Mouse (Mus musculus) hindbrain, postnatal 0 days (tissue): ENCODE results near the gene Rpn2. TPM values are rescaled to one million over a fixed set of nuclear protein-coding genes. Genes with fewer than 3 reads are reported as not detected.

ENCODE experiments used
- ATAC-seq: fragments of 200-750 bp; cut with Nextera tagmentation; 2 replicates; pipeline ENCODE4 v1.8.0; 2017; ENCODE audit warnings: mild to moderate bottlenecking, moderate TSS enrichment, moderate library complexity
- DNase-seq: peaks from one replicate; pipeline ENCODE4 v3.0.0-alpha.2; 2015; ENCODE audit warnings: low spot score
- H3K27ac ChIP-seq: fragments of 300-500 bp; sonication (generic); 2 replicates; pipeline ENCODE4 v1.5.1; 2014; ENCODE audit warnings: mild to moderate bottlenecking
- H3K27me3 ChIP-seq: fragments of 300-500 bp; sonication (generic); 2 replicates; pipeline ENCODE4 v1.6.1; 2014; ENCODE audit warnings: low read length, mixed read lengths; ENCODE audit not compliant: insufficient read depth
- H3K36me3 ChIP-seq: fragments of 300-500 bp; sonication (generic); 2 replicates; pipeline ENCODE4 v1.6.1; 2014; ENCODE audit warnings: low read length, mixed read lengths; ENCODE audit not compliant: insufficient read depth
- H3K4me1 ChIP-seq: fragments of 300-500 bp; sonication (generic); 2 replicates; pipeline ENCODE4 v1.6.1; 2014; ENCODE audit warnings: antibody characterized with exemption, low read length, mixed read lengths; ENCODE audit not compliant: insufficient read depth
- H3K4me2 ChIP-seq: fragments of 300-500 bp; sonication (generic); 2 replicates; pipeline ENCODE4 v1.6.1; 2014; ENCODE audit warnings: low read depth, mild to moderate bottlenecking, low read length, moderate library complexity, mixed read lengths
- H3K4me3 ChIP-seq: fragments of 300-500 bp; sonication (generic); 2 replicates; pipeline ENCODE4 v1.5.1; 2014; ENCODE audit warnings: low read length
- H3K9ac ChIP-seq: fragments of 300-500 bp; sonication (generic); replicated peaks from 2 replicates; pipeline ENCODE4 v1.6.1; 2014; ENCODE audit warnings: mild to moderate bottlenecking, low read length, moderate library complexity, mixed read lengths
- H3K9me3 ChIP-seq: fragments of 300-500 bp; sonication (generic); 2 replicates; pipeline ENCODE4 v1.6.1; 2016; ENCODE audit warnings: low read length, mixed read lengths
- CTCF ChIP-seq: IDR thresholded peaks from 2 replicates; pipeline ENCODE4 v1.5.1; 2016; ENCODE audit warnings: antibody characterized with exemption, control low read depth, low read depth
- WGBS: fragments of 180-500 bp; shearing (Covaris S2); extraction: QIAGEN DNeasy Blood & Tissue Kit; methylation state at CpG from one replicate; pipeline ENCODE4 v1.1.7; 2014; 5-methylcytosine and 5-hydroxymethylcytosine counted together
- polyA plus RNA-seq: library from polyadenylated mRNA; unstranded; fragments of >200 nt; fragmentation: Nextera tagmentation; extraction: Ambion mirVana; gene quantifications from 2 replicates; pipeline ENCODE4 v1.2.1, GENCODE M21; 2015
- total RNA-seq: library from RNA; depleted of rRNA; stranded (reverse); fragments of >200 nt; gene quantifications from 2 replicates; pipeline ENCODE4 v1.2.3, GENCODE M21; 2014

The Rpn2 gene
- total and polyA plus RNA-seq, 2 experiments from 2014 or later, result 201 to 253 TPM

DNA sequence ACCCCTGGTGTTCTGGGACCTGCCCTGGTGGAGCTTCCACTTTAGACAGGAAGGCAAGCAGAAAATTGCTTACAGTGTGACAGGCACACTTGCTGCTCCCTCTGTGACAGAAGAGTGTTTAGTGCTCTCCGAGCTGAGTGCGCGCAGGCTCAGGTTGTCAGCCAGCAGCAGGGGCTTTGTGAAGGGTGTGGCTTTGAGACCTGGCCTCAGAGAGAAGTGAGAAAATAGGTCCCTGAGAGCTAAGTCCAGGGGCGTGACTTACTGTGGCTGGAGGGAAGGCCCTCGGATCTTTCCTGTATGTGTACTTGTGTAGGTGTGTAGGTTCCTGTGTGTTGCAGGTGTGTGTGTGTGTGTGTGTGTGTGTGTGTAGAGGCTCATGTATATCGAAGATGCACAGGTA is 64.5 kb downstream of the Rpn2 start:
- WGBS, result 62% methylated on average over 6 of the region's 6 CpGs

DNA sequence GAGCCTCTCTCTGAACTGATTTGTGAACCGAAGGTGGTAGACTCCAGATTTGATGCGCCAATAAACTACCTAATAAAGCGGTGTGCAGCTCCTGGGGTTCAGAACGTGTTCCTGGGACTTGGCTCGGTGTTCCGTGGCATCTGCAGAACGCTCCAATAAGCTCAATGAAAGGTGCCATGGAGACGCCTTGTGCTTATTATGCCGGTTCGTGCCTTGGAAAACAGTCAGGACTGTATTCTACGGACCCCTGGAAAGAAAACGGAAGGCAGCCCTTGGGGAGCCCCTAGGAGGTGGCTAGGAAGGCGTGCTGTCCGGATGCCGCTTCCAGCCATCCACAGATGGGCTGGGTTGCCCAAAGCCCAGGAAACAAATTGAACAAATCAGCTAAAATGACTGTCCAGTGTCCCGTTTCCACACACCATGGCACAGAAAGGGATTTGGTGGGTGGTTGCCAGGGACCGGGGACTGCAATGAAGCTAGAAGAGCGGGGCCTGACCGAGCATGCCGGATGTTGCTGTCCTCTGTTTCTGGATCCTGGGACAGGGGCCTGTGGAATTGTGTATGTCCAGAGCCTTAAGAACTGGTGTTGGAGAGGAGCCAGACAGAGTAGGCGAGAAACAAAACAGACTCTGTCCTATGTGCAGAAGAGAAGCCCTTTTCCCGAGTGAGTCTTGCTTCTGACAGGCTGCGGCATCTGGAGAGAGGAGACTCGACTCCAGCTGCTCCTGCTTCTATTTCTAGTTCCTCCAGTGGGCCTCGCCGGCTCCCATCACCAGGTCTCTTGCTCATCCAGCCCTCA is 68.7 kb downstream of the Rpn2 start, which contains the start of gene Ghrh:
Gene Ghrh, minus strand, starts transcription at position 146 of the 799 bp plus-strand sequence.
- ATAC-seq (peak; percentile 89), DNase-seq (peak; percentile 86)
- no peaks in the 10 kb centered on the region for H3K9me3 ChIP-seq
- no peak within 1 kb of the TSS for H3K4me3 ChIP-seq
- peak within 1 kb of the TSS; percentile 93 for H3K27ac ChIP-seq
- peaks cover 30% of the 10 kb centered on the region for H3K4me1 ChIP-seq
- H3K36me3 ChIP-seq, result no peaks in the 10 kb centered on the region
- peak within 1 kb of the TSS; percentile 27; the same call in 1 of the 2 replicates for H3K4me2 ChIP-seq
- 18% methylated on average over 26 of the region's 26 CpGs for WGBS
- no peak for TF ChIP-seq CTCF
- peak within 1 kb of the TSS; percentile 38 for H3K9ac ChIP-seq
- no peaks in the 10 kb centered on the region for H3K27me3 ChIP-seq

More for the DNA sequence above, 64.5 kb downstream of the Rpn2 start:
- H3K36me3 ChIP-seq, result no peaks in the 10 kb centered on the region
- no peak overlapping the region for H3K4me3 ChIP-seq
- ATAC-seq (no peak), DNase-seq (no peak)
- H3K9me3 ChIP-seq, result no peaks in the 10 kb centered on the region
- H3K27ac ChIP-seq, result peak overlapping the region; percentile 81; the same call in 1 of the 2 replicates
- peaks cover 25% of the 10 kb centered on the region for H3K4me1 ChIP-seq
- no peak overlapping the region for H3K4me2 ChIP-seq
- H3K27me3 ChIP-seq, result no peaks in the 10 kb centered on the region
- TF ChIP-seq CTCF, result no peak
- no peak overlapping the region for H3K9ac ChIP-seq

DNA sequence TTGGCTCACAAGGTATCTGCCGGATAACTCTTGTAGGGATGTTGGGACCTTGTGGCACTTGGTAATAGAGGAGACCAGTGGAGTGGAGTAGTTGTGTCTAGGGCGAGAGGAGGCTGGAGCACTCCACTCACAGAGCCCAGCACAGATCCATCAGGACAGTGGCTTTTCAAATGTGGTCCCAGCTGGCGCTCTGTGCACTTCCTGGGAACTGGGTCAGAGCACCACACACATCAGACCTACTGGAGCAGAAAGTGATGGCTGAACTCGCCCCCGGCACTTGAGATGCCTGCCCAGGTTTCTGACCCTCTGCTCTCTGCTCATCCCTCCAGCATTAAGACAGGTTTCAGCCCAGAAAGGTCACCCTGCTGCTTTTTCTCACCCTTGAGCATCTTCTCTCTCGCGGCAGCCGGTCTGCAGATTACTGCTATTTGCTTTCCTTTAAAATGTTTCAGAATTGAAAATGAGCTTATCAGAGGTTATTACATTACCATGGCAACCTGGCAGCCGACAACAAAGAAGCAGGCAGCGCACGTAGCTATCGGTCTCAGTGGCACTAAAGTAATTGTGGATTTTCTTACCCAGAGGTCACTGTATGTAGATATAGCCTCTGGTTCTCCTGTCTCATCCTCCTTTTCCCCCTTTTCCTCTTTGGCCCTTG is 70.4 kb downstream of the Rpn2 start:
- Histone ChIP-seq H3K4me3 (no peak overlapping the region), H3K27me3 (no peaks in the 10 kb centered on the region), H3K9me3 (no peaks in the 10 kb centered on the region), H3K4me1 (peaks cover 25% of the 10 kb centered on the region), H3K4me2 (0 out of 2 replicates have a peak overlapping the region, but pooled peaks have one; percentile 2), H3K27ac (peak overlapping the region; percentile 93), H3K36me3 (no peaks in the 10 kb centered on the region), H3K9ac (no peak overlapping the region)
- no peak for TF ChIP-seq CTCF
- WGBS, result 28% methylated on average over 12 of the region's 12 CpGs
- ATAC-seq (no peak; the same call in 1 of the 2 replicates), DNase-seq (peak; percentile 76)

DNA sequence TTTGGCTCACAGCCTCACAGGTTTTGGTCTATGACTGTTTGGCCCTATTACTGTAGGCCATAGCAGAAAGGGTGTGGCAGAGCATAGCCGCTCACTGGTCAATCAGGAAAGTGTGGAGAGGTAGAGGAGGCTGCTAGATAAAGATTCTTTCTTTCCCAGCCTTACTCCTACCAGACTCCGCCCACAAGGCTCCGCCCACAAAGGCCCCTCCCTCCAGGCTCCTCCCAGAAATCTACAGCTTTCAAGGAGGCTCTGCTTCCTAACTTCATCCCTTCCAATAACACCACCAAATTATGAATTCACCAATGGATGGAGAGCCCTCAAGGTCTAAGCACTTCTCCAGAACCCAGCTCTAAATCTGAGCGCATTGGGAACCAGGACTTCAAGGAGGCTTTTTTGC is 74.4 kb downstream of the Rpn2 start:
- Histone ChIP-seq H3K9me3 (no peaks in the 10 kb centered on the region), H3K4me3 (no peak overlapping the region), H3K4me1 (peaks cover 11% of the 10 kb centered on the region), H3K27me3 (no peaks in the 10 kb centered on the region), H3K27ac (no peak overlapping the region), H3K4me2 (no peak overlapping the region), H3K9ac (no peak overlapping the region), H3K36me3 (no peaks in the 10 kb centered on the region)
- ATAC-seq (no peak), DNase-seq (no peak)
- 78% methylated on average over 4 of the region's 4 CpGs for WGBS
- no peak for TF ChIP-seq CTCF

DNA sequence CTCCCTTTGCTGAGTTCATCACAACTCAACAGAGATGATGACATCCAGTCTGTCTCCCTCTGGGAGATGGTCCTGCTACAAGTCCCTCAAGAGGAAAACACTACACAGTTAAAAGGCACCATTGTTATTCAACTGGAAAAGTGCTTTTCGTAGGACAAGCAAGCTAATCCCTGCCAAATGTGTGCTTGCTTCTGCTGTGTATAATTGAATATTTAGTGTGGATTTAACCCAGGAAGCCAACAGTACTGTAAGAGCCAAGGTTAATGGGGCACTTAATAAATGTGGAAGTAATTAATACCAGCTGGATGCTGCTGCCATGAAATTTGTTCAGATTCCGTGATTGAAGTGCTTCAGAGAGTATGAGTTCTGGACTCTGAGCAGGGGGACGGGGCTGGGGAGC is 75.3 kb downstream of the Rpn2 start:
- peak; percentile 41; the same call in 1 of the 2 replicates for ATAC-seq
- Histone ChIP-seq H3K36me3 (no peaks in the 10 kb centered on the region), H3K4me1 (peaks cover 2% of the 10 kb centered on the region; the same call in 1 of the 2 replicates), H3K27me3 (no peaks in the 10 kb centered on the region), H3K4me3 (no peak overlapping the region), H3K9ac (no peak overlapping the region), H3K9me3 (no peaks in the 10 kb centered on the region), H3K4me2 (no peak overlapping the region), H3K27ac (no peak overlapping the region)
- WGBS, result 42% methylated on average over 3 of the region's 3 CpGs
- DNase-seq, result no peak
- TF ChIP-seq CTCF, result no peak

DNA sequence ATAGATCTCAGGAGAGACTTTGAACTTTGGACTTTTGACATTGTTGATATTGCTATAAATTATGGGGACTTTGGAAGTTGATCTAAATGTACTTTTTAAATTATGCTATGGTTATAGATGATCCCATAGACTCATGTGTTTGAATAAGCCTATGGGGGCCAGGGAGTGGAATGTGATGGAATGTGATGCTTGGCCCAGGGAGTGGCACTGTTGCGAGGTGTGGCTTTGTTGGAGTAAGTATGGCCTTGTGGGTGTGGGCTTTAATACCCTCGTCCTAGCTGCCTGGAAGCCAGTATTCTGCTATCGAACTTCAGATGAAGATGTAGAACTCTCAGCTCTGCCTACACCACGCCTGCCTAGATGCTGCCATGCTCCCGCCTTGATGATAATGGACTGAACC is 81.2 kb downstream of the Rpn2 start:
- Histone ChIP-seq H3K9ac (no peak overlapping the region), H3K27me3 (no peaks in the 10 kb centered on the region), H3K36me3 (no peaks in the 10 kb centered on the region), H3K4me3 (no peak overlapping the region), H3K27ac (no peak overlapping the region), H3K4me1 (no peaks in the 10 kb centered on the region), H3K4me2 (no peak overlapping the region), H3K9me3 (no peaks in the 10 kb centered on the region)
- ATAC-seq (no peak), DNase-seq (no peak)
- 88% methylated on average over 5 of the region's 5 CpGs for WGBS
- TF ChIP-seq CTCF, result no peak
